Mouse (Mus musculus): ENCODE measurements around the gene Syne1. TPM values are rescaled to one million over a fixed set of nuclear protein-coding genes. Genes with fewer than 3 reads are reported as not detected.

The Syne1 gene
- total RNA-seq, 2 experiments from 2014 or later = 126 to 137 TPM

- no peak for DNase-seq (ENCODE audit: low spot score in 2 of 2)
These were observed 29.0 kb downstream of the Syne1 start for GRCm38 (mm10) chr10:5522276-5522675.

GRCm38 (mm10) chr10:5520695-5521094 is 30.6 kb downstream of the Syne1 start:
- DNase-seq (ENCODE audit: low spot score in 2 of 2) = no peak

GRCm38 (mm10) chr10:5515330-5515729 is 36.0 kb downstream of the Syne1 start:
- no peak for DNase-seq (ENCODE audit: low spot score in 2 of 2)

GRCm38 (mm10) chr10:5514134-5514533 is 37.1 kb downstream of the Syne1 start:
- no peak for DNase-seq (ENCODE audit: low spot score in 2 of 2)

GRCm38 (mm10) chr10:5512285-5512684 is 39.0 kb downstream of the Syne1 start:
- no peak for DNase-seq (ENCODE audit: low spot score in 2 of 2)

GRCm38 (mm10) chr10:5511403-5511802 is 39.9 kb downstream of the Syne1 start:
- DNase-seq (ENCODE audit: low spot score in 2 of 2) = no peak

- no peak for DNase-seq (ENCODE audit: low spot score in 2 of 2)
These were observed 43.8 kb downstream of the Syne1 start for GRCm38 (mm10) chr10:5507478-5507877.

GRCm38 (mm10) chr10:5504761-5505160 is 46.5 kb downstream of the Syne1 start:
- DNase-seq (ENCODE audit: low spot score in 2 of 2) = no peak

GRCm38 (mm10) chr10:5503909-5504308 is 47.4 kb downstream of the Syne1 start:
- no peak for DNase-seq (ENCODE audit: low spot score in 2 of 2)

- peak; percentile 43 to 62 for DNase-seq (ENCODE audit: low spot score in 2 of 2)
These were observed 51.5 kb downstream of the Syne1 start for GRCm38 (mm10) chr10:5499684-5500369.

- DNase-seq (ENCODE audit: low spot score in 2 of 2) = no peak
These were observed 53.4 kb downstream of the Syne1 start for GRCm38 (mm10) chr10:5497859-5498258.

GRCm38 (mm10) chr10:5491050-5491449 is 60.2 kb downstream of the Syne1 start:
- no peak for DNase-seq (ENCODE audit: low spot score in 2 of 2)

- DNase-seq (ENCODE audit: low spot score in 2 of 2) = peak; percentile 36 to 38
These were observed 61.3 kb downstream of the Syne1 start for GRCm38 (mm10) chr10:5490029-5490428.

- no peak for DNase-seq (ENCODE audit: low spot score in 2 of 2)
These were observed 63.2 kb downstream of the Syne1 start for GRCm38 (mm10) chr10:5488097-5488496.

- DNase-seq (ENCODE audit: low spot score in 2 of 2) = no peak
These were observed 70.4 kb downstream of the Syne1 start for GRCm38 (mm10) chr10:5480552-5481550.

GRCm38 (mm10) chr10:5480097-5480496 is 71.2 kb downstream of the Syne1 start:
- peak; percentile 57 to 60 for DNase-seq (ENCODE audit: low spot score in 2 of 2)

- no peak for DNase-seq (ENCODE audit: low spot score in 2 of 2)
These were observed 82.6 kb downstream of the Syne1 start for GRCm38 (mm10) chr10:5468638-5469037.

- DNase-seq (ENCODE audit: low spot score in 2 of 2) = no peak
These were observed 97.5 kb downstream of the Syne1 start for GRCm38 (mm10) chr10:5453830-5454229.

- DNase-seq (ENCODE audit: low spot score in 2 of 2) = no peak
These were observed 101.3 kb downstream of the Syne1 start for GRCm38 (mm10) chr10:5449944-5450343.

GRCm38 (mm10) chr10:5447950-5448716 is 103.1 kb downstream of the Syne1 start:
- DNase-seq (ENCODE audit: low spot score in 2 of 2) = no peak

GRCm38 (mm10) chr10:5445313-5445712 is 106.0 kb downstream of the Syne1 start:
- no peak for DNase-seq (ENCODE audit: low spot score in 2 of 2)

All from layer of hippocampus, postnatal 10 days (tissue).